Mouse (Mus musculus) erythroblast, embryonic 14.5 days (primary cell): ENCODE results near the gene Rabl6.

ENCODE experiments used
- GATA1 ChIP-seq: IDR thresholded peaks from 2 replicates; pipeline ENCODE4 v1.6.1; 2012; ENCODE audit warnings: low read length, inconsistent platforms, mixed read lengths
- TAL1 ChIP-seq: IDR thresholded peaks from 3 replicates; pipeline ENCODE4 v1.6.1; 2012; ENCODE audit warnings: low read length, inconsistent platforms, mixed read lengths

GRCm38 (mm10) chr2:25576965-25577891 lies 31.1 kb downstream of the Rabl6 start:
- TF ChIP-seq TAL1, result no peak
- TF ChIP-seq GATA1, result no peak
